Mouse (Mus musculus) retina, postnatal 7 days (tissue): ENCODE data around the gene Ugcg.
"Not testable (repeated sequence)": the region's sequence is repeated elsewhere in the genome, so short reads cannot be mapped to it uniquely, and the experiment has no call there.

ENCODE experiments used
- DNase-seq: peaks from one replicate; pipeline ENCODE4 v3.0.0-alpha.2; 2012; ENCODE audit warnings: low read depth, low spot score

Ugcg gene

GRCm38 (mm10) chr4:59258771-59259170 is 69.7 kb downstream of the Ugcg start:
- DNase-seq, result no peak

- DNase-seq, result no peak
These were observed 70.7 kb downstream of the Ugcg start for GRCm38 (mm10) chr4:59259806-59260205.

GRCm38 (mm10) chr4:59260871-59261515 is 71.9 kb downstream of the Ugcg start:
- DNase-seq, result no peak

- DNase-seq, result not testable (repeated sequence)
These were observed 72.5 kb downstream of the Ugcg start for GRCm38 (mm10) chr4:59261582-59261981.

GRCm38 (mm10) chr4:59262156-59262555 is 73.1 kb downstream of the Ugcg start:
- no peak for DNase-seq

GRCm38 (mm10) chr4:59263418-59263817 is 74.4 kb downstream of the Ugcg start:
- DNase-seq, result no peak

- DNase-seq, result no peak
These were observed 75.6 kb downstream of the Ugcg start for GRCm38 (mm10) chr4:59264611-59265095.

GRCm38 (mm10) chr4:59265182-59265581 is 76.1 kb downstream of the Ugcg start:
- no peak for DNase-seq

- no peak for DNase-seq
These were observed 76.6 kb downstream of the Ugcg start for GRCm38 (mm10) chr4:59265631-59266030.
